Mouse (Mus musculus) heart, embryonic 15.5 days (tissue): Measurements from ENCODE around the gene Hoxb8. TPM values are rescaled to one million over a fixed set of nuclear protein-coding genes. Genes with fewer than 3 reads are reported as not detected.

Experiments
- ATAC-seq: fragments of 200-750 bp; cut with Nextera tagmentation; replicated peaks from 2 replicates; pipeline ENCODE4 v1.8.0; 2017; ENCODE audit warnings: low read depth, moderate TSS enrichment; ENCODE audit not compliant: insufficient number of reproducible peaks, insufficient read depth, low FRiP score
- H3K27ac ChIP-seq: fragments of 300-500 bp; sonication (generic); 2 replicates; pipeline ENCODE4 v1.5.1; 2015; ENCODE audit warnings: mild to moderate bottlenecking, inconsistent platforms
- H3K27me3 ChIP-seq: fragments of 300-500 bp; sonication (generic); 2 replicates; pipeline ENCODE4 v1.6.1; 2015; ENCODE audit warnings: inconsistent platforms
- H3K36me3 ChIP-seq: fragments of 300-500 bp; sonication (generic); 2 replicates; pipeline ENCODE4 v1.6.1; 2015; ENCODE audit warnings: mild to moderate bottlenecking, inconsistent platforms
- H3K4me1 ChIP-seq: fragments of 300-500 bp; sonication (generic); replicated peaks from 2 replicates; pipeline ENCODE4 v1.6.1; 2015; ENCODE audit warnings: inconsistent platforms
- H3K4me2 ChIP-seq: fragments of 300-500 bp; sonication (generic); 2 replicates; pipeline ENCODE4 v1.6.1; 2015; ENCODE audit warnings: inconsistent platforms, mild to moderate bottlenecking, moderate library complexity
- H3K4me3 ChIP-seq: fragments of 300-500 bp; sonication (generic); 2 replicates; pipeline ENCODE4 v1.5.1; 2015; ENCODE audit warnings: mild to moderate bottlenecking, inconsistent platforms
- H3K9ac ChIP-seq: fragments of 300-500 bp; sonication (generic); 2 replicates; pipeline ENCODE4 v1.6.1; 2015; ENCODE audit warnings: mild to moderate bottlenecking, inconsistent platforms
- H3K9me3 ChIP-seq: fragments of 300-500 bp; sonication (generic); replicated peaks from 2 replicates; pipeline ENCODE4 v1.6.1; 2016; ENCODE audit warnings: inconsistent platforms
- WGBS: fragments of 180-500 bp; shearing (Covaris S2); methylation state at CpG from one replicate; pipeline ENCODE4 v1.1.7; 2015; ENCODE audit warnings: mixed read lengths; 5-methylcytosine and 5-hydroxymethylcytosine counted together
- polyA plus RNA-seq: library from polyadenylated mRNA; unstranded; fragments of >200 nt; fragmentation: Nextera tagmentation; extraction: Ambion mirVana; gene quantifications from 2 replicates; pipeline ENCODE4 v1.2.1, GENCODE M21; 2015

Gene Hoxb8
- polyA plus RNA-seq, 1 experiment from 2014 or later: not detected

- H3K4me2 ChIP-seq: no peak overlapping the region
Observed at GRCm38 (mm10) chr11:96321846-96322245, 40.1 kb downstream of the Hoxb8 start.

GRCm38 (mm10) chr11:96322738-96323137, 41.0 kb downstream of the Hoxb8 start:
- Histone ChIP-seq H3K4me2 (no peak overlapping the region), H3K27me3 (peaks cover 100% of the 10 kb centered on the region)
- no peak for ATAC-seq

More at GRCm38 (mm10) chr11:96321846-96322245, 40.1 kb downstream of the Hoxb8 start:
- H3K9me3 ChIP-seq: no peaks in the 10 kb centered on the region
- H3K27ac ChIP-seq: no peak overlapping the region
- 36% methylated on average over 5 of the region's 5 CpGs for WGBS
- H3K9ac ChIP-seq: no peak overlapping the region
- H3K4me3 ChIP-seq: no peak overlapping the region
- peaks cover 15% of the 10 kb centered on the region for H3K4me1 ChIP-seq
- ATAC-seq: no peak
- peaks cover 100% of the 10 kb centered on the region for H3K27me3 ChIP-seq
- H3K36me3 ChIP-seq: no peaks in the 10 kb centered on the region

GRCm38 (mm10) chr11:96323154-96323553, 41.4 kb downstream of the Hoxb8 start, which contains the start of gene Hoxb3:
Gene Hoxb3 (plus strand): TSS chr11:96323326.
- Histone ChIP-seq H3K4me3 (peak within 1 kb of the TSS; percentile 2; the same call in 1 of the 2 replicates), H3K27me3 (peaks cover 100% of the 10 kb centered on the region), H3K4me2 (peak within 1 kb of the TSS; percentile 14; the same call in 1 of the 2 replicates), H3K36me3 (no peaks in the 10 kb centered on the region), H3K9me3 (no peaks in the 10 kb centered on the region), H3K4me1 (peaks cover 13% of the 10 kb centered on the region), H3K9ac (no peak within 1 kb of the TSS), H3K27ac (peak within 1 kb of the TSS; percentile 4; the same call in 1 of the 2 replicates)
- WGBS: 28% methylated on average over 10 of the region's 10 CpGs
- ATAC-seq: no peak

More at GRCm38 (mm10) chr11:96322738-96323137, 41.0 kb downstream of the Hoxb8 start:
- peaks cover 15% of the 10 kb centered on the region for H3K4me1 ChIP-seq
- 26% methylated on average over 6 of the region's 6 CpGs for WGBS
- H3K9me3 ChIP-seq: no peaks in the 10 kb centered on the region
- H3K36me3 ChIP-seq: no peaks in the 10 kb centered on the region
- no peak overlapping the region for H3K27ac ChIP-seq
- no peak overlapping the region for H3K9ac ChIP-seq
- H3K4me3 ChIP-seq: no peak overlapping the region

- no peaks in the 10 kb centered on the region for H3K36me3 ChIP-seq
- H3K27me3 ChIP-seq: peaks cover 100% of the 10 kb centered on the region
- H3K9me3 ChIP-seq: no peaks in the 10 kb centered on the region
- H3K4me1 ChIP-seq: peaks cover 7% of the 10 kb centered on the region
- H3K4me3 ChIP-seq: peak overlapping the region; percentile 2; the same call in 1 of the 2 replicates
- 19% methylated on average over 5 of the region's 5 CpGs for WGBS
- H3K4me2 ChIP-seq: peak overlapping the region; percentile 14; the same call in 1 of the 2 replicates
- H3K9ac ChIP-seq: no peak overlapping the region
- no peak for ATAC-seq
- peak overlapping the region; percentile 4; the same call in 1 of the 2 replicates for H3K27ac ChIP-seq
Observed at GRCm38 (mm10) chr11:96324125-96324524, 42.4 kb downstream of the Hoxb8 start.

GRCm38 (mm10) chr11:96324965-96325364, 43.3 kb downstream of the Hoxb8 start:
- Histone ChIP-seq H3K9ac (no peak overlapping the region), H3K4me3 (no peak overlapping the region; the same call in 1 of the 2 replicates), H3K4me2 (no peak overlapping the region), H3K36me3 (no peaks in the 10 kb centered on the region), H3K4me1 (peaks cover 4% of the 10 kb centered on the region; the same call in 1 of the 2 replicates), H3K9me3 (no peaks in the 10 kb centered on the region), H3K27me3 (peaks cover 100% of the 10 kb centered on the region), H3K27ac (no peak overlapping the region; the same call in 1 of the 2 replicates)
- no peak for ATAC-seq
- whole genome bisulfite sequencing: 23% methylated on average over 8 of the region's 8 CpGs

GRCm38 (mm10) chr11:96325747-96326212, 44.1 kb downstream of the Hoxb8 start:
- peaks cover 100% of the 10 kb centered on the region for H3K27me3 ChIP-seq
- ATAC-seq: no peak
- H3K36me3 ChIP-seq: no peaks in the 10 kb centered on the region
- 17% methylated on average over 22 of the region's 22 CpGs for WGBS
- no peak overlapping the region; the same call in 1 of the 2 replicates for H3K4me3 ChIP-seq
- H3K4me1 ChIP-seq: 0 out of 2 replicates have a peak, but pooled peaks cover 2% of the 10 kb centered on the region
- H3K27ac ChIP-seq: no peak overlapping the region; the same call in 1 of the 2 replicates
- peak overlapping the region; percentile 3; the same call in 1 of the 2 replicates for H3K4me2 ChIP-seq
- no peak overlapping the region for H3K9ac ChIP-seq
- H3K9me3 ChIP-seq: no peaks in the 10 kb centered on the region

GRCm38 (mm10) chr11:96326705-96327104, 45.0 kb downstream of the Hoxb8 start:
- no peak overlapping the region; the same call in 1 of the 2 replicates for H3K4me3 ChIP-seq
- H3K4me1 ChIP-seq: 0 out of 2 replicates have a peak, but pooled peaks cover 2% of the 10 kb centered on the region
- no peak overlapping the region for H3K27ac ChIP-seq
- peak overlapping the region; percentile 11; the same call in 1 of the 2 replicates for H3K4me2 ChIP-seq
- H3K36me3 ChIP-seq: no peaks in the 10 kb centered on the region
- no peak for ATAC-seq
- H3K27me3 ChIP-seq: peaks cover 100% of the 10 kb centered on the region
- 15% methylated on average over 12 of the region's 12 CpGs for WGBS
- no peak overlapping the region for H3K9ac ChIP-seq
- no peaks in the 10 kb centered on the region for H3K9me3 ChIP-seq

GRCm38 (mm10) chr11:96327122-96327521, 45.4 kb downstream of the Hoxb8 start:
- Histone ChIP-seq H3K9me3 (no peaks in the 10 kb centered on the region), H3K27me3 (peaks cover 100% of the 10 kb centered on the region), H3K36me3 (no peaks in the 10 kb centered on the region), H3K9ac (no peak overlapping the region), H3K27ac (no peak overlapping the region), H3K4me1 (peaks cover 2% of the 10 kb centered on the region; the same call in 1 of the 2 replicates), H3K4me3 (no peak overlapping the region), H3K4me2 (no peak overlapping the region)
- WGBS: 20% methylated on average over 7 of the region's 7 CpGs
- no peak for ATAC-seq

- no peak for ATAC-seq
- Histone ChIP-seq H3K9ac (no peak overlapping the region), H3K27me3 (peaks cover 100% of the 10 kb centered on the region), H3K9me3 (no peaks in the 10 kb centered on the region), H3K4me2 (no peak overlapping the region), H3K4me3 (no peak overlapping the region), H3K4me1 (peaks cover 7% of the 10 kb centered on the region; the same call in 1 of the 2 replicates), H3K27ac (no peak overlapping the region), H3K36me3 (no peaks in the 10 kb centered on the region)
- 18% methylated on average over 5 of the region's 5 CpGs for WGBS
Observed at GRCm38 (mm10) chr11:96327750-96328149, 46.0 kb downstream of the Hoxb8 start.

- Histone ChIP-seq H3K9ac (no peak overlapping the region), H3K4me3 (no peak overlapping the region), H3K4me1 (peaks cover 8% of the 10 kb centered on the region; the same call in 1 of the 2 replicates), H3K9me3 (no peaks in the 10 kb centered on the region), H3K27ac (no peak overlapping the region), H3K4me2 (no peak overlapping the region), H3K36me3 (no peaks in the 10 kb centered on the region), H3K27me3 (peaks cover 100% of the 10 kb centered on the region)
- ATAC-seq: no peak
- 21% methylated on average over 8 of the region's 8 CpGs for WGBS
Observed at GRCm38 (mm10) chr11:96328605-96329004, 46.9 kb downstream of the Hoxb8 start.

GRCm38 (mm10) chr11:96332105-96332504, 50.4 kb downstream of the Hoxb8 start:
- Histone ChIP-seq H3K4me3 (peak overlapping the region; percentile 43), H3K27ac (peak overlapping the region; percentile 49; the same call in 1 of the 2 replicates)

More at GRCm38 (mm10) chr11:96332105-96332504, 50.4 kb downstream of the Hoxb8 start:
- 5% methylated on average over 8 of the region's 8 CpGs for WGBS
- H3K9me3 ChIP-seq: no peaks in the 10 kb centered on the region
- no peak overlapping the region for H3K9ac ChIP-seq
- H3K4me1 ChIP-seq: peaks cover 6% of the 10 kb centered on the region; the same call in 1 of the 2 replicates
- H3K27me3 ChIP-seq: peaks cover 100% of the 10 kb centered on the region
- H3K36me3 ChIP-seq: no peaks in the 10 kb centered on the region
- H3K4me2 ChIP-seq: peak overlapping the region; percentile 52
- ATAC-seq: no peak
